Mouse (Mus musculus) CD4-positive, CD25-positive, alpha-beta regulatory T cell, adult 2 months (primary cell): ENCODE results near the gene Nlrp4f.

Experiments
- DNase-seq: peaks from one replicate; pipeline ENCODE4 v3.0.0-alpha.2; 2012; ENCODE audit warnings: low read depth, low spot score

Gene Nlrp4f

GRCm38 (mm10) chr13:65205877-65206276 is at the start of gene Nlrp4f:
Gene Nlrp4f (minus strand): TSS chr13:65205977.
- DNase-seq = no peak

GRCm38 (mm10) chr13:65243273-65243672 is 37.5 kb upstream of the Nlrp4f start:
- peak; percentile 68 for DNase-seq

DNA sequence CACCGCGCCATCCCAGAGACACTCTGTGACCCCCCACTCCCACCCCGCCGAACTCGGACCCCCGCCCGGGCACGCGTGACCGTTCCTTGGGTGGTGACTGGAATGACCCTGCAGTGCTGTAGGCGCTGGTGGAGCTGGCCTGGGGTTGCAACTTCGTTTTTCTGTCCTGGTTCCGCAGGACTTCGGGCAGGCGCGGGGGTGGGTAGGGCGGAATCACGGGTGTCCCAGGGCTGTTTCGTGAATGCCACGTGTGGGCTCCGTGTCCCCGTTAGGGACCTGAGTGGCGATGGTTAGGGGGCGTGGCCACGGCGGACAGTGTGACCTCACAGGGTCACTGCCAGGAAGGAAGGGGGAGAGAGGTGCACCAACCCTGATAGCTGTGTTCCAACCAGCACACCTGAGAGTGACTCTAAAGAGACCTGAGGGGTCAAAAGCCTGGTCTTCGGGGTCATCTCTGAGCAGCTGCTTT is 36.6 kb upstream of the Nlrp4f start:
- DNase-seq = peak; percentile 31

GRCm38 (mm10) chr13:65241627-65242318 is 36.0 kb upstream of the Nlrp4f start:
- peak; percentile 75 for DNase-seq

DNA sequence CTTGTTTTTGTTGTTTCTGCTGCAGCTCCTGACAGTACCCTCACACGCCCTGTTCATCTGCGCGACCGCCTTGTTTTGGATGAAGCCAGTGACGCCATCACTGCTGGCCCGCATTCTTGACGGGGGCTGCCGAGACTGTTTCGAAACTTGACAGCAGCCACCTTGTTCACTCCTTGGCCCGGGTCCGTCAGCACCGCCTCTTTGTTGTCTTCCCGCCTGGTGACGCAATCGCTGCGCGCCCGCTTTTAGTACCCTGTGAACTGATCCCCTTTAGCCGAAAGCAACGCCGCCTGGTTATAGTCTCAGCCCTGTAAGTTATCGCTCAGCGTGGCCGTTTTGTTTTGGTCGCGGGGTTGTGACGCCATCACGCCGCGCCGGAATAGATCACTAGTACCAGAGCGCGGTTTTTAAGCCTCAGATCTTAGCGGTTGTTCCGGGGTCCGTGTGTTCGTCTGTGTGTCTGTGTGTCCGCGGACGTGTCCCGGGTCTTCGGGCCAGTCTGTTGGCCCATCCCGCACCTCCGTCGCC is 35.4 kb upstream of the Nlrp4f start:
- DNase-seq = peak; percentile 94

GRCm38 (mm10) chr13:65240509-65241098 is 34.8 kb upstream of the Nlrp4f start:
- DNase-seq = peak; percentile 99

- DNase-seq = no peak
Measured at GRCm38 (mm10) chr13:65237211-65237610, 31.4 kb upstream of the Nlrp4f start.

GRCm38 (mm10) chr13:65226657-65227056 is 20.9 kb upstream of the Nlrp4f start:
- DNase-seq = no peak

GRCm38 (mm10) chr13:65225945-65226344 is 20.2 kb upstream of the Nlrp4f start:
- DNase-seq = no peak

GRCm38 (mm10) chr13:65200667-65201066 is 5.1 kb downstream of the Nlrp4f start:
- DNase-seq = no peak

DNA sequence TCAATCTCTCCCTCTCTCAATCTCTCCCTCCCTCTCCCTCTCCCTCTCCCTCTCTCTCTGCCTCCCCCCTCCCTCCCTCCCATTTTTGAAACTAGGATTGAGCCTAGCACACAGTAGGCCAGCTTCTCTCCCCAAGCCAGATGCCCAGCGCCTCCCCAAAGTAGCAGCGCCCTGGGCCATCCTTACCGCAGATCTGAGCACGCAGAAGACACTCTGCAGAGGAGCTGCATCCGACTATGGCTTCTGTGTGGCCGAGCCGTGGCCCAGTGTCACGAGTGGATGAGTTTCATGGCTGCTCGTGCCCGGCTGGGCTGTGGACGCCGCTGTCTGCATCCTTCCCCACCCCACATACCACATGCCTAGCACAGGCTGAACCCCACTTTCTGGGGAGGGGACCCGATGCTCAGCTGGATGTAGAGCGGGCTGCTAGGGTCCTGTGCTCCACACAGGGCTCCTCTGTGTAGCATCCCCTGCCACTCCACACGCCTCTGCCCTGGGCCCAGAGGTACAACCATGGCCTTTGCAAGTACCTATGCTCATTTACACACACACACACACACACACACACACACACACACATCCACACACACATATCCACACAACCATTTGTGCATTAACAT is 29.2 kb downstream of the Nlrp4f start:
- DNase-seq = peak; percentile 2

DNA sequence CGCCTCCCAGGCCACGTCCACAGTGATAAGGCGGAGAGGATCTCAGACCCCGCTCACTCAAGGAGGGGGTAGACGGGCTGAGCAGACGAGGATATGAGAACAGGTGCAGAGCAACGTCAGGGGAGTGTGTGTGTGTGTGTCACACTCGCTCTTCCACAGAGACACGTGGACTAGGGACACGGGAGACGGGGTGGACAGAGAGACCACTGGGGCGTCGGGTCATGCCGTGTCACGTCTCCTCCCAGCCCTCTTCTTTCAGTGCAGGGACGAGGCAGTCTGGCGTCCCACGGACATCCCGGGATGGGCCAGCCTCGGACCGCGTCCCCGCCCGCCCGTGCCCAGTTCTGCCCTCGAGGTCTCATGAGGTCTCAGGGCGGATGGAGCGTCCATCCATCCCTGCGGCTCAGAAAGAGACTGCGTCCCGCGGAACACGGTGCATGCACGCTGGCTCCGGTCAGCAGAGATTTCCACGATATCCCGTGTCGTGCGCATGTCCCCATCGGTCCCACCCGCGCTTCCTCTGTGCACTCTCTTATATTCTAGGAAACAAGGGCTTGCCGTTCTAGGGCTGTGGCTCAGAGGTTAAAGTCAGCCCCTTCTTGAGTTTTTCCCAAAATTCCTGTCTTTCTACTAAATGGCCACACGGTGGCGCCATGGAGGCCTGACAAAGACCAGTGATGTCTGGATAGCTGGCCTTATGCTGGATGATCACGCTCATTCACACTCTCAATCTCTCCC is 29.9 kb downstream of the Nlrp4f start:
- DNase-seq = peak; percentile 78

DNA sequence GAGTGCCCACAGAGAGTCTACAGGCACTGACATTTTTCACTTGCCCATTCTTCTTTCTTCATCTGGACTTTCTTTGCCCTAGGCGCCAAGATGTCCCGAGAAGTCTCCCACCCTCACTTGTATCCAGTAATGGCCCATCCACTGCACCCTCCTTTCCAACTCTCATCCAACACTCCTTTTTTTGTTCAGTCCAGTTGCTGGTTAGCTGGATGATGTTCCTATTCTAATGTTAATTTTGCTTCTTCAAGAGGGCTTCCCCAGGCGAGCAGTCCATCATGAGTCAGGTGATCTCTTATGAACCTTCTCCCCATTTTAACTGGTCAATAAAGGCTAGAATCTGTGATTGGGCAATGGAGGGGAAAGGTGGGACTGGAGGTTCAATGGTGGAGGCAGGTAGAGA is 31.7 kb downstream of the Nlrp4f start:
- no peak for DNase-seq

- DNase-seq = no peak
Measured at GRCm38 (mm10) chr13:65149940-65150339, 55.8 kb downstream of the Nlrp4f start, which contains the start of gene Olfr466. Gene Olfr466 (plus strand): TSS chr13:65150240.

DNA sequence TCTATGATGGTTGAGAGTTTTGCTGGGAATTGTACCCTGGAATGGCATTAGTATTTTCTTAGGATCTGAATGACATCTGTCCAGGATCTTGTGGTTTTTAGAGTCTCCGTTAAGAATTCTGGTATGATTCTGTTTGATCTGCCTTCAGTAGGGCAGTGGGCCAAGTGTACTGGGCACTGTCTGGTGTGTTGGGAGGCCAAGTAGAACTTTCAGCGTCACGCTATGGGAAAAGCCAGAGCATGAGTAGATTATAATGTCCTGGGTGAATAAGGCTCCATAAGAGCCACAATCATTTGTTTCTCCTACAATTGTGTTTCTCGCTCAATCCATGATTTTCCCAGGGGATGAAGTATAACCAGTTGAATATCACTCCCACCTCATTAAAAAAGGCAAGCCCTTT is 68.0 kb downstream of the Nlrp4f start, which contains the start of gene Olfr465-ps1:
TSS of gene Olfr465-ps1 (plus strand) at position 301 of the 400 bp plus-strand sequence.
- DNase-seq = no peak
